Mouse (Mus musculus) hematopoietic stem cell, adult 5-6 weeks (primary cell): ENCODE data around the gene Rpl13. TPM values are rescaled to one million over a fixed set of nuclear protein-coding genes. Genes with fewer than 3 reads are reported as not detected.
"Not testable (repeated sequence)": the region's sequence is repeated elsewhere in the genome, so short reads cannot be mapped to it uniquely, and the experiment has no call there.

ENCODE experiments used
- ATAC-seq, 2 experiments: fragments of 125-278 bp in 1 of 2; replicated peaks in 1 of 2; 2 replicates each; pipeline ENCODE4 v1.8.0; 2016 to 2017; ENCODE audit warnings: inconsistent platforms in 2 of 2, mild to moderate bottlenecking in 2 of 2, moderate number of reproducible peaks in 2 of 2, low read depth in 1 of 2, moderate TSS enrichment in 1 of 2; ENCODE audit not compliant: low FRiP score in 2 of 2, poor library complexity in 2 of 2, severe bottlenecking in 2 of 2, insufficient read depth in 1 of 2, low TSS enrichment in 1 of 2
- total RNA-seq: library from RNA; stranded (forward); fragments of 172-1452, 232-1000 nt; gene quantifications from 2 replicates; pipeline ENCODE4 v1.2.3, GENCODE M21; 2017

Rpl13 gene
- total RNA-seq = 2,996 and 3,898 TPM in 2 replicates

GRCm38 (mm10) chr8:123101735-123102685 lies at the start of gene Rpl13:
Rpl13 (plus strand) TSS chr8:123102350.
- peak; percentile 93 to 95 for ATAC-seq

- ATAC-seq = no peak
Measured at GRCm38 (mm10) chr8:123062721-123063120, 39.4 kb upstream of the Rpl13 start, which contains the start of gene Spg7. Spg7 (plus strand) TSS chr8:123062942.

- ATAC-seq = no peak
Measured at GRCm38 (mm10) chr8:123064072-123064471, 38.1 kb upstream of the Rpl13 start.

- ATAC-seq = peak; percentile 28 to 65
Measured at GRCm38 (mm10) chr8:123064809-123065213, 37.3 kb upstream of the Rpl13 start.

GRCm38 (mm10) chr8:123065214-123066100 lies 36.7 kb upstream of the Rpl13 start:
- ATAC-seq = peak; percentile 92 to 93

- ATAC-seq = 0 out of 4 replicates have a peak, but pooled peaks of 1 of the 2 experiments have one; percentile 1
Measured at GRCm38 (mm10) chr8:123066101-123066683, 36.0 kb upstream of the Rpl13 start.

GRCm38 (mm10) chr8:123071176-123071575 lies 31.0 kb upstream of the Rpl13 start:
- no peak for ATAC-seq

GRCm38 (mm10) chr8:123077213-123077612 lies 24.9 kb upstream of the Rpl13 start:
- ATAC-seq = no peak

GRCm38 (mm10) chr8:123082993-123083392 lies 19.2 kb upstream of the Rpl13 start:
- no peak for ATAC-seq

- ATAC-seq = no peak
Measured at GRCm38 (mm10) chr8:123083610-123084009, 18.5 kb upstream of the Rpl13 start.

GRCm38 (mm10) chr8:123087289-123087688 lies 14.9 kb upstream of the Rpl13 start:
- 0 out of 4 replicates have a peak, but pooled peaks of 1 of the 2 experiments have one; percentile 17 for ATAC-seq

GRCm38 (mm10) chr8:123097216-123097615 lies 4.9 kb upstream of the Rpl13 start:
- no peak for ATAC-seq

- ATAC-seq = no peak
Measured at GRCm38 (mm10) chr8:123097786-123098584, 4.2 kb upstream of the Rpl13 start.

GRCm38 (mm10) chr8:123100288-123100687 lies 1.9 kb upstream of the Rpl13 start:
- peak in 1 of 2 experiments; percentile 28; a peak in 1 of 4 replicates for ATAC-seq

GRCm38 (mm10) chr8:123101244-123101643 lies 906 bp upstream of the Rpl13 start:
- no peak for ATAC-seq

- ATAC-seq = not testable (repeated sequence)
Measured at GRCm38 (mm10) chr8:123102855-123103254, 705 bp downstream of the Rpl13 start.

GRCm38 (mm10) chr8:123103285-123103684 lies 1.1 kb downstream of the Rpl13 start:
- no peak for ATAC-seq
